Mouse (Mus musculus): ENCODE measurements around the gene Defa20. TPM values are rescaled to one million over a fixed set of nuclear protein-coding genes. Genes with fewer than 3 reads are reported as not detected.
"Not testable (repeated sequence)": the region's sequence is repeated elsewhere in the genome, so short reads cannot be mapped to it uniquely, and the experiment has no call there.

Gene Defa20
- not detected for total RNA-seq (2021)
- long read RNA-seq, experiment 1: 0 reads
- long read RNA-seq, experiment 2: 0 reads

DNA sequence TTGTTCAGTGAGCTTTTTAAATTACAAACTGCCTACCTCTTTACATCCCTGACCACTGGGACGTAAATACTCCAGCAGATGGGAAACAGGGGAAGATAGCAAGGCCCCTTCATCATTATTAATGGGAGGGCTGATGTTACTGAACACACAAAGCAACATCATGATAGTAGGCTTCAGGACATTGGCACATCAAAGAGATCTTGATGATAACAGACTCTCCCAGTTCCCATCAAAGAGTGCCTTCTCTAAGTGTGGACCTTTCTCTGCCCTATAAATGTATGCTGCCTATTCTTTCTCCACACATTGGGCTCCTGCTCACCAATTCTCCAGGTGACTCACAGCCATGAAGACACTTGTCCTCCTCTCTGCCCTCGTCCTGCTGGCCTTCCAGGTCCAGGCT, at the start of gene Defa20:
Gene Defa20, plus strand, starts transcription at position 301 of the 400 bp plus-strand sequence.
- DNase-seq (ENCODE audit: low spot score in 2 of 2): not testable (repeated sequence)

DNA sequence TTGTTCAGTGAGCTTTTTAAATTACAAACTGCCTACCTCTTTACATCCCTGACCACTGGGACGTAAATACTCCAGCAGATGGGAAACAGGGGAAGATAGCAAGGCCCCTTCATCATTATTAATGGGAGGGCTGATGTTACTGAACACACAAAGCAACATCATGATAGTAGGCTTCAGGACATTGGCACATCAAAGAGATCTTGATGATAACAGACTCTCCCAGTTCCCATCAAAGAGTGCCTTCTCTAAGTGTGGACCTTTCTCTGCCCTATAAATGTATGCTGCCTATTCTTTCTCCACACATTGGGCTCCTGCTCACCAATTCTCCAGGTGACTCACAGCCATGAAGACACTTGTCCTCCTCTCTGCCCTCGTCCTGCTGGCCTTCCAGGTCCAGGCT, 19.7 kb downstream of the Defa20 start, which contains the start of gene Defa32:
Gene Defa32, plus strand, starts transcription at position 301 of the 400 bp plus-strand sequence.
- not testable (repeated sequence) for DNase-seq (ENCODE audit: low spot score in 2 of 2)

Other genes starting within 250 kb of the Defa20 start
- gene Defa27, start 193.7 kb upstream of the Defa20 start, total RNA-seq (2021): not detected
- not detected for gene Defa29, start 182.2 kb upstream of the Defa20 start, total RNA-seq (2021)
- gene Defa2, start 130.7 kb upstream of the Defa20 start, total RNA-seq (2021): not detected
- gene Defa33, start 117.4 kb upstream of the Defa20 start, total RNA-seq (2021): not detected
- not detected for gene Defa36, start 81.8 kb upstream of the Defa20 start, total RNA-seq (2021)
- gene Gm7849, start 52.7 kb upstream of the Defa20 start, total RNA-seq (2021): not detected
- not detected for gene Defa32, start 19.8 kb downstream of the Defa20 start, total RNA-seq (2021)
- gene Defa37, start 56.1 kb downstream of the Defa20 start, total RNA-seq (2021): not detected
- gene Defa28, start 73.7 kb downstream of the Defa20 start, total RNA-seq (2021): not detected
- gene Gm7861, start 85.2 kb downstream of the Defa20 start, total RNA-seq (2021): not detected
- not detected for gene Defa26, start 108.9 kb downstream of the Defa20 start, total RNA-seq (2021)
- gene Defa17, start 146.5 kb downstream of the Defa20 start, total RNA-seq (2021): not detected
- gene Defa34, start 156.5 kb downstream of the Defa20 start, total RNA-seq (2021): not detected
- gene AY761184, start 194.4 kb downstream of the Defa20 start, total RNA-seq (2021): not detected
- not detected for gene Defa24, start 225.2 kb downstream of the Defa20 start, total RNA-seq (2021)